Mouse (Mus musculus) liver, embryonic 14.5 days (tissue): Measurements from ENCODE around the gene Deaf1.

Experiments used
- CTCF ChIP-seq: IDR thresholded peaks from 2 replicates; pipeline ENCODE4 v1.5.1; 2016; ENCODE audit warnings: antibody characterized with exemption, low read depth, control low read depth
- EP300 ChIP-seq: IDR thresholded peaks from 2 replicates; pipeline ENCODE4 v1.6.1; 2016; ENCODE audit warnings: antibody characterized with exemption, low read depth

DNA sequence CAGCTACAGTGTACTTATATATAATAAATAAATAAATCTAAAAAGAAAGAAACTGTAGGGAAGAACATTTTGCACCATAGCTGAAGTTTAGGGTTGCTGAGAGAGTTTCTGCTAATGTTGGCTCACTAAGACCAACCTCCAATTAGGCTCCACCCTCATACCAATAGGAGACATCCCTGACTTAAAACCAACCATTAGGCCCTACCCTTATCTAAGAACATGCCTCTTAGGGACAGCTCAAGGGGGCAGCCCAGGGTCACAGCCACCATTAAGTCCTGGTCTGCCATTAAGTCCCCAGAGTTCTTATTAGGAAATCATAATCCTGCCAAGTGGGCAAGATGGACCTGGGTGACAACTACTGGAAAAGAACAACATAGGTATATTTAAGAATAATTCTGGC is 46.9 kb upstream of the Deaf1 start:
- no peak for TF ChIP-seq EP300
- no peak for TF ChIP-seq CTCF
